Mouse (Mus musculus): Measurements from ENCODE around the gene Ppm1j. TPM values are rescaled to one million over a fixed set of nuclear protein-coding genes. Genes with fewer than 3 reads are reported as not detected.

Gene Ppm1j
- polyA plus RNA-seq, 1 experiment, result 0.58 TPM

- TF ChIP-seq TCF3 (IDR thresholded peaks at IDR 0.05; ENCODE audit: insufficient read length, low read depth) (no peak), TCF12 (IDR thresholded peaks at IDR 0.05; ENCODE audit: insufficient read depth, poor library complexity, severe bottlenecking) (no peak), POLR2A (IDR thresholded peaks at IDR 0.05; ENCODE audit: insufficient read length, low read depth) (no peak)
- no peaks in the 10 kb centered on the region for H3K36me3 ChIP-seq (ENCODE audit: control insufficient read depth, insufficient read depth)
- H3ac ChIP-seq (ENCODE audit: control insufficient read depth, insufficient read length), result no peak overlapping the region
- H3K4me3 ChIP-seq, result no peak overlapping the region
- H3K4me2 ChIP-seq (ENCODE audit: low read depth), result no peak overlapping the region
- H3K27me3 ChIP-seq (ENCODE audit: control insufficient read depth, insufficient read depth, insufficient read length), result peaks cover 9% of the 10 kb centered on the region
- H3K79me2 ChIP-seq (ENCODE audit: control insufficient read depth, insufficient read depth), result no peaks in the 10 kb centered on the region
These were observed 9.4 kb upstream of the Ppm1j start for GRCm38 (mm10) chr3:104771460-104771859.

- H3K79me2 ChIP-seq (ENCODE audit: control insufficient read depth, insufficient read depth), result no peaks in the 10 kb centered on the region
- H3K4me3 ChIP-seq, result no peak overlapping the region
- peaks cover 16% of the 10 kb centered on the region for H3K27me3 ChIP-seq (ENCODE audit: control insufficient read depth, insufficient read depth, insufficient read length)
- H3ac ChIP-seq (ENCODE audit: control insufficient read depth, insufficient read length), result no peak overlapping the region
- H3K4me2 ChIP-seq (ENCODE audit: low read depth), result no peak overlapping the region
- H3K36me3 ChIP-seq (ENCODE audit: control insufficient read depth, insufficient read depth), result no peaks in the 10 kb centered on the region
- TF ChIP-seq POLR2A (IDR thresholded peaks at IDR 0.05; ENCODE audit: insufficient read length, low read depth) (no peak), MYOD1 (IDR thresholded peaks at IDR 0.05; ENCODE audit: control insufficient read depth in 1 of 3, insufficient read length in 2 of 3, low read depth in 2 of 3) (no peak), MAX (IDR thresholded peaks at IDR 0.05; ENCODE audit: low read depth) (no peak), USF1 (IDR thresholded peaks at IDR 0.05; ENCODE audit: low read depth) (no peak)
These were observed 7.6 kb upstream of the Ppm1j start for GRCm38 (mm10) chr3:104773301-104773700.

GRCm38 (mm10) chr3:104777342-104777741, 3.5 kb upstream of the Ppm1j start:
- Histone ChIP-seq H3K36me3 (ENCODE audit: control insufficient read depth, insufficient read depth) (no peaks in the 10 kb centered on the region), H3K79me2 (ENCODE audit: control insufficient read depth, insufficient read depth) (no peaks in the 10 kb centered on the region), H3K4me3 (no peak overlapping the region), H3K27me3 (ENCODE audit: control insufficient read depth, insufficient read depth, insufficient read length) (peaks cover 33% of the 10 kb centered on the region), H3K4me2 (ENCODE audit: low read depth) (no peak overlapping the region), H3ac (ENCODE audit: control insufficient read depth, insufficient read length) (no peak overlapping the region)
- TF ChIP-seq MYOD1 (IDR thresholded peaks at IDR 0.05; ENCODE audit: control insufficient read depth in 1 of 3, insufficient read length in 2 of 3, low read depth in 2 of 3), result no peak
- TF ChIP-seq REST (IDR thresholded peaks at IDR 0.05; ENCODE audit: insufficient read depth, insufficient read length), result no peak
- no peak for TF ChIP-seq MAX (IDR thresholded peaks at IDR 0.05; ENCODE audit: low read depth)
- TF ChIP-seq POLR2AphosphoS2 (IDR thresholded peaks at IDR 0.05; ENCODE audit: insufficient read length, low read depth), result no peak

- TF ChIP-seq POLR2A (IDR thresholded peaks at IDR 0.05; ENCODE audit: insufficient read length, low read depth) (no peak), MYOD1 (IDR thresholded peaks at IDR 0.05; ENCODE audit: control insufficient read depth in 1 of 3, insufficient read length in 2 of 3, low read depth in 2 of 3) (no peak), POLR2AphosphoS2 (IDR thresholded peaks at IDR 0.05; ENCODE audit: insufficient read length, low read depth) (no peak), REST (IDR thresholded peaks at IDR 0.05; ENCODE audit: insufficient read depth, insufficient read length) (no peak), SRF (IDR thresholded peaks at IDR 0.05; ENCODE audit: control insufficient read depth, insufficient read length, low read depth) (no peak), USF1 (IDR thresholded peaks at IDR 0.05; ENCODE audit: low read depth) (no peak), TCF12 (IDR thresholded peaks at IDR 0.05; ENCODE audit: insufficient read depth, poor library complexity, severe bottlenecking) (no peak), E2F4 (IDR thresholded peaks at IDR 0.05; ENCODE audit: insufficient read depth) (no peak), MAX (IDR thresholded peaks at IDR 0.05; ENCODE audit: low read depth) (no peak), CEBPB (IDR thresholded peaks at IDR 0.05; ENCODE audit: insufficient read depth, poor library complexity, severe bottlenecking) (no peak)
- Histone ChIP-seq H3K27me3 (ENCODE audit: control insufficient read depth, insufficient read depth, insufficient read length) (peaks cover 33% of the 10 kb centered on the region), H3K4me2 (ENCODE audit: low read depth) (peak overlapping the region; percentile 67), H3K79me2 (ENCODE audit: control insufficient read depth, insufficient read depth) (no peaks in the 10 kb centered on the region), H3K36me3 (ENCODE audit: control insufficient read depth, insufficient read depth) (no peaks in the 10 kb centered on the region), H3ac (ENCODE audit: control insufficient read depth, insufficient read length) (no peak overlapping the region), H3K4me3 (no peak overlapping the region)
These were observed 907 bp upstream of the Ppm1j start for GRCm38 (mm10) chr3:104779949-104780348.

GRCm38 (mm10) chr3:104781471-104781903, 631 bp downstream of the Ppm1j start, which contains the start of gene Fam19a3:
Fam19a3 (minus strand) TSS chr3:104781840.
- Histone ChIP-seq H3K79me2 (ENCODE audit: control insufficient read depth, insufficient read depth) (no peaks in the 10 kb centered on the region), H3ac (ENCODE audit: control insufficient read depth, insufficient read length) (no peak within 1 kb of the TSS), H3K36me3 (ENCODE audit: control insufficient read depth, insufficient read depth) (no peaks in the 10 kb centered on the region), H3K27me3 (ENCODE audit: control insufficient read depth, insufficient read depth, insufficient read length) (peaks cover 23% of the 10 kb centered on the region), H3K4me2 (ENCODE audit: low read depth) (peak within 1 kb of the TSS; percentile 67), H3K4me3 (peak within 1 kb of the TSS; percentile 7)
- TF ChIP-seq MAX (IDR thresholded peaks at IDR 0.05; ENCODE audit: low read depth), result no peak
- TF ChIP-seq POLR2AphosphoS2 (IDR thresholded peaks at IDR 0.05; ENCODE audit: insufficient read length, low read depth), result no peak
- no peak for TF ChIP-seq REST (IDR thresholded peaks at IDR 0.05; ENCODE audit: insufficient read depth, insufficient read length)
- no peak for TF ChIP-seq TCF12 (IDR thresholded peaks at IDR 0.05; ENCODE audit: insufficient read depth, poor library complexity, severe bottlenecking)
- no peak for TF ChIP-seq E2F4 (IDR thresholded peaks at IDR 0.05; ENCODE audit: insufficient read depth)
- no peak for TF ChIP-seq USF1 (IDR thresholded peaks at IDR 0.05; ENCODE audit: low read depth)
- no peak for TF ChIP-seq MYOG (IDR thresholded peaks at IDR 0.05; ENCODE audit: control insufficient read depth in 1 of 3, insufficient read depth in 1 of 3, insufficient read length in 2 of 3, low read depth in 2 of 3)
- no peak for TF ChIP-seq MYOD1 (IDR thresholded peaks at IDR 0.05; ENCODE audit: control insufficient read depth in 1 of 3, insufficient read length in 2 of 3, low read depth in 2 of 3)
- TF ChIP-seq POLR2A (IDR thresholded peaks at IDR 0.05; ENCODE audit: insufficient read length, low read depth), result no peak
- no peak for TF ChIP-seq SRF (IDR thresholded peaks at IDR 0.05; ENCODE audit: control insufficient read depth, insufficient read length, low read depth)
- no peak for TF ChIP-seq CEBPB (IDR thresholded peaks at IDR 0.05; ENCODE audit: insufficient read depth, poor library complexity, severe bottlenecking)
- no peak for TF ChIP-seq TCF3 (IDR thresholded peaks at IDR 0.05; ENCODE audit: insufficient read length, low read depth)

All from myocyte (in vitro differentiated cells).